Mouse (Mus musculus): ENCODE results near the gene Pcnp. TPM values are rescaled to one million over a fixed set of nuclear protein-coding genes. Genes with fewer than 3 reads are reported as not detected.
"Not testable (repeated sequence)": the region's sequence is repeated elsewhere in the genome, so short reads cannot be mapped to it uniquely, and the experiment has no call there.

Pcnp gene
- polyA plus RNA-seq, 1 experiment from 2014 or later: 272 TPM

GRCm38 (mm10) chr16:56064334-56064990 is 34.9 kb upstream of the Pcnp start:
- ATAC-seq (ENCODE audit: insufficient number of reproducible peaks, insufficient read depth, low FRiP score, low TSS enrichment, low read depth): peak; percentile 86
- peak overlapping the region; percentile 69 for H3K4me2 ChIP-seq
- H3K4me1 ChIP-seq: no peaks in the 10 kb centered on the region
- WGBS: 9% methylated on average over 20 of the region's 20 CpGs
- H3K36me3 ChIP-seq: no peaks in the 10 kb centered on the region
- H3K4me3 ChIP-seq: peak overlapping the region; percentile 43
- H3K9ac ChIP-seq: peak overlapping the region; percentile 68
- no peaks in the 10 kb centered on the region; the same call in 1 of the 2 replicates for H3K27me3 ChIP-seq
- no peaks in the 10 kb centered on the region for H3K9me3 ChIP-seq
- H3K27ac ChIP-seq: no peak overlapping the region

- Histone ChIP-seq H3K36me3 (no peaks in the 10 kb centered on the region), H3K27ac (no peak overlapping the region), H3K9ac (no peak overlapping the region), H3K4me3 (no peak overlapping the region), H3K27me3 (no peaks in the 10 kb centered on the region; the same call in 1 of the 2 replicates), H3K9me3 (no peaks in the 10 kb centered on the region), H3K4me1 (no peaks in the 10 kb centered on the region), H3K4me2 (no peak overlapping the region)
- WGBS: 60% methylated on average over 11 of the region's 11 CpGs
- ATAC-seq (ENCODE audit: insufficient number of reproducible peaks, insufficient read depth, low FRiP score, low TSS enrichment, low read depth): no peak
These were observed 33.4 kb upstream of the Pcnp start for GRCm38 (mm10) chr16:56062981-56063380.

GRCm38 (mm10) chr16:56061995-56062594 is 32.6 kb upstream of the Pcnp start:
- no peak overlapping the region for H3K9ac ChIP-seq
- H3K27ac ChIP-seq: no peak overlapping the region
- H3K9me3 ChIP-seq: no peaks in the 10 kb centered on the region
- WGBS: 75% methylated on average over 7 of the region's 7 CpGs
- no peak for ATAC-seq (ENCODE audit: insufficient number of reproducible peaks, insufficient read depth, low FRiP score, low TSS enrichment, low read depth)
- H3K4me2 ChIP-seq: no peak overlapping the region
- H3K36me3 ChIP-seq: no peaks in the 10 kb centered on the region
- H3K4me1 ChIP-seq: no peaks in the 10 kb centered on the region
- no peak overlapping the region for H3K4me3 ChIP-seq
- H3K27me3 ChIP-seq: no peaks in the 10 kb centered on the region; the same call in 1 of the 2 replicates

GRCm38 (mm10) chr16:56058151-56058550 is 28.6 kb upstream of the Pcnp start:
- Histone ChIP-seq H3K9me3 (no peaks in the 10 kb centered on the region), H3K4me3 (no peak overlapping the region), H3K4me2 (no peak overlapping the region), H3K36me3 (no peaks in the 10 kb centered on the region), H3K9ac (no peak overlapping the region), H3K4me1 (no peaks in the 10 kb centered on the region), H3K27ac (no peak overlapping the region), H3K27me3 (no peaks in the 10 kb centered on the region)
- no peak for ATAC-seq (ENCODE audit: insufficient number of reproducible peaks, insufficient read depth, low FRiP score, low TSS enrichment, low read depth)
- 84% methylated on average over 10 of the region's 10 CpGs for WGBS

GRCm38 (mm10) chr16:56056944-56057590 is 27.5 kb upstream of the Pcnp start:
- WGBS: 59% methylated on average over 7 of the region's 7 CpGs
- no peak overlapping the region for H3K27ac ChIP-seq
- no peaks in the 10 kb centered on the region for H3K4me1 ChIP-seq
- H3K9ac ChIP-seq: no peak overlapping the region
- no peaks in the 10 kb centered on the region for H3K27me3 ChIP-seq
- H3K9me3 ChIP-seq: no peaks in the 10 kb centered on the region
- no peaks in the 10 kb centered on the region for H3K36me3 ChIP-seq
- H3K4me3 ChIP-seq: no peak overlapping the region
- ATAC-seq (ENCODE audit: insufficient number of reproducible peaks, insufficient read depth, low FRiP score, low TSS enrichment, low read depth): no peak
- no peak overlapping the region for H3K4me2 ChIP-seq

- 81% methylated on average over 3 of the region's 3 CpGs for WGBS
- Histone ChIP-seq H3K4me3 (no peak overlapping the region), H3K9me3 (no peaks in the 10 kb centered on the region), H3K4me2 (no peak overlapping the region), H3K4me1 (no peaks in the 10 kb centered on the region), H3K27me3 (no peaks in the 10 kb centered on the region), H3K36me3 (no peaks in the 10 kb centered on the region), H3K9ac (no peak overlapping the region), H3K27ac (no peak overlapping the region)
- ATAC-seq (ENCODE audit: insufficient number of reproducible peaks, insufficient read depth, low FRiP score, low TSS enrichment, low read depth): no peak
These were observed 26.4 kb upstream of the Pcnp start for GRCm38 (mm10) chr16:56055911-56056310.

- no CpG with 5 or more reads among the region's 4 CpGs for WGBS
- H3K9ac ChIP-seq; H3K27me3 ChIP-seq; H3K4me3 ChIP-seq; H3K27ac ChIP-seq; H3K4me1 ChIP-seq; H3K4me2 ChIP-seq; ATAC-seq (ENCODE audit: insufficient number of reproducible peaks, insufficient read depth, low FRiP score, low TSS enrichment, low read depth); H3K36me3 ChIP-seq; H3K9me3 ChIP-seq: not testable (repeated sequence)
These were observed 18.5 kb upstream of the Pcnp start, which contains the start of gene Senp7 for GRCm38 (mm10) chr16:56048038-56048437. Gene Senp7 (plus strand): TSS chr16:56048338.

- WGBS: 32% methylated on average over 8 of the region's 8 CpGs
- Histone ChIP-seq H3K4me1 (peaks cover 15% of the 10 kb centered on the region), H3K4me2 (peak overlapping the region; percentile 74), H3K27me3 (no peaks in the 10 kb centered on the region), H3K9me3 (no peaks in the 10 kb centered on the region), H3K9ac (peak overlapping the region; percentile 92), H3K36me3 (peaks cover 16% of the 10 kb centered on the region), H3K27ac (peak overlapping the region; percentile 94), H3K4me3 (peak overlapping the region; percentile 93)
- peak; percentile 56; the same call in 1 of the 2 replicates for ATAC-seq (ENCODE audit: insufficient number of reproducible peaks, insufficient read depth, low FRiP score, low TSS enrichment, low read depth)
These were observed 8.6 kb upstream of the Pcnp start for GRCm38 (mm10) chr16:56038090-56038489.

GRCm38 (mm10) chr16:56037138-56038010 is 7.8 kb upstream of the Pcnp start, which contains the start of gene Trmt10c:
Gene Trmt10c (minus strand): TSS chr16:56037819.
- H3K9ac ChIP-seq: peak within 1 kb of the TSS; percentile 92
- peak; percentile 98 for ATAC-seq (ENCODE audit: insufficient number of reproducible peaks, insufficient read depth, low FRiP score, low TSS enrichment, low read depth)
- peak within 1 kb of the TSS; percentile 94 for H3K27ac ChIP-seq
- H3K4me3 ChIP-seq: peak within 1 kb of the TSS; percentile 93
- H3K9me3 ChIP-seq: no peaks in the 10 kb centered on the region
- H3K4me2 ChIP-seq: peak within 1 kb of the TSS; percentile 74
- WGBS: under 1% methylated on average over 63 of the region's 63 CpGs
- no peaks in the 10 kb centered on the region for H3K27me3 ChIP-seq
- H3K4me1 ChIP-seq: peaks cover 15% of the 10 kb centered on the region
- H3K36me3 ChIP-seq: peaks cover 22% of the 10 kb centered on the region

GRCm38 (mm10) chr16:56036501-56036900 is 7.0 kb upstream of the Pcnp start:
- Histone ChIP-seq H3K4me2 (peak overlapping the region; percentile 74), H3K9me3 (no peaks in the 10 kb centered on the region), H3K4me1 (peaks cover 15% of the 10 kb centered on the region), H3K36me3 (peaks cover 27% of the 10 kb centered on the region), H3K4me3 (peak overlapping the region; percentile 93), H3K27me3 (no peaks in the 10 kb centered on the region), H3K27ac (no peak overlapping the region), H3K9ac (peak overlapping the region; percentile 92)
- 58% methylated on average over 6 of the region's 6 CpGs for WGBS
- ATAC-seq (ENCODE audit: insufficient number of reproducible peaks, insufficient read depth, low FRiP score, low TSS enrichment, low read depth): no peak

GRCm38 (mm10) chr16:56034566-56034965 is 5.0 kb upstream of the Pcnp start:
- Histone ChIP-seq H3K36me3 (peaks cover 27% of the 10 kb centered on the region), H3K4me3 (no peak overlapping the region), H3K4me1 (peaks cover 27% of the 10 kb centered on the region), H3K27ac (no peak overlapping the region), H3K27me3 (no peaks in the 10 kb centered on the region), H3K9me3 (no peaks in the 10 kb centered on the region), H3K9ac (no peak overlapping the region), H3K4me2 (no peak overlapping the region)
- 97% methylated on average over 6 of the region's 6 CpGs for WGBS
- ATAC-seq (ENCODE audit: insufficient number of reproducible peaks, insufficient read depth, low FRiP score, low TSS enrichment, low read depth): no peak

Measured in embryonic facial prominence, embryonic 13.5 days (tissue).